ENCODE assay signal across 9 mouse cellular contexts in genomic region chr2:167476200-167476688, GRCm38 (mm10). TPM values are rescaled to one million over a fixed set of nuclear protein-coding genes. Genes with fewer than 3 reads are reported as not detected.
A peak's percentile ranks its signal among the peaks of the same experiment; 100 is the strongest.
DNase-seq lines count a peak whose midpoint lies in the region; ATAC-seq and TF ChIP-seq lines count a peak whose summit lies in the region.
"Had no signal": no experiment of that assay in that cellular context is flagged by ENCODE, and none has a peak within 500 bp of the region (broad histone marks: within the 10 kb centered on the region; RNA-seq: fewer than 3 reads in every experiment).

No protein-coding gene starts in this region.

- no peak for TF ChIP-seq POLR2A in kidney, adult 2 months (IDR thresholded peaks at IDR 0.05; ENCODE audit: low read depth, low read length)

- no peak overlapping the region for H3K4me3 ChIP-seq in kidney, adult 2 months (ENCODE audit: insufficient read depth, low read depth, low read length)
- no peak overlapping the region for H3K4me3 ChIP-seq in limb, embryonic 12.5 days (replicated peaks)
- H3K4me3 ChIP-seq in neural tube, embryonic 13.5 days: no peak overlapping the region
- H3K4me3 ChIP-seq: erythroblast, embryonic 14.5 days had no signal

- intact Hi-C loops in gastrocnemius, postnatal 14 days (cut with DNase I; ENCODE audit: low total_unique reads): no loop called here

- no peak overlapping the region for H3K9ac ChIP-seq in limb, embryonic 12.5 days (replicated peaks)
- H3K9ac ChIP-seq in neural tube, embryonic 13.5 days: peak overlapping the region; percentile 50

- H3K36me3 ChIP-seq in kidney, adult 2 months (ENCODE audit: control insufficient read depth, insufficient read depth, low read length): no peaks in the 10 kb centered on the region; the same call in 1 of the 2 replicates
- H3K36me3 ChIP-seq in limb, embryonic 12.5 days: peaks cover 56% of the 10 kb centered on the region
- peaks cover 55% of the 10 kb centered on the region for H3K36me3 ChIP-seq in neural tube, embryonic 13.5 days

- peaks cover 7% of the 10 kb centered on the region for H3K4me1 ChIP-seq in kidney, adult 2 months (ENCODE audit: control insufficient read depth, insufficient read depth, low read length)
- H3K4me1 ChIP-seq in limb, embryonic 12.5 days (replicated peaks): 0 out of 2 replicates have a peak, but pooled peaks cover 9% of the 10 kb centered on the region
- H3K4me1 ChIP-seq in neural tube, embryonic 13.5 days (replicated peaks): peaks cover 23% of the 10 kb centered on the region

- 19% methylated on average over 7 of the region's 7 CpGs for WGBS in kidney, adult 2 months
- 52% methylated on average over 7 of the region's 7 CpGs for WGBS in limb, embryonic 12.5 days
- WGBS in neural tube, embryonic 13.5 days: 10% methylated on average over 7 of the region's 7 CpGs

- TF ChIP-seq CTCF in kidney, adult 2 months (conservative IDR thresholded peaks at IDR 0.05; ENCODE audit: insufficient read depth, insufficient read length, low read depth, low read length): no peak

- no peaks in the 10 kb centered on the region for H3K9me3 ChIP-seq in limb, embryonic 12.5 days
- no peaks in the 10 kb centered on the region for H3K9me3 ChIP-seq in neural tube, embryonic 13.5 days

- no peak overlapping the region for H3K4me2 ChIP-seq in limb, embryonic 12.5 days
- H3K4me2 ChIP-seq in neural tube, embryonic 13.5 days: peak overlapping the region; percentile 22

- no peak overlapping the region for H3K27ac ChIP-seq in kidney, adult 2 months (ENCODE audit: insufficient read depth, low read depth, low read length)
- H3K27ac ChIP-seq in limb, embryonic 12.5 days: peak overlapping the region; percentile 37; the same call in 1 of the 2 replicates
- peak overlapping the region; percentile 88 for H3K27ac ChIP-seq in neural tube, embryonic 13.5 days (replicated peaks)

- ATAC-seq in frontal cortex, adult (ENCODE audit: low TSS enrichment): peak; percentile 34; the same call in 1 of the 2 replicates
- ATAC-seq in limb, embryonic 12.5 days (ENCODE audit: insufficient number of reproducible peaks, insufficient read depth, low FRiP score, low TSS enrichment, low read depth): peak; percentile 48
- peak; percentile 80 for ATAC-seq in neural tube, embryonic 13.5 days (ENCODE audit: low read depth)

- no peaks in the 10 kb centered on the region for H3K27me3 ChIP-seq in kidney, adult 2 months (replicated peaks; ENCODE audit: control insufficient read depth, insufficient read depth, low read length)
- H3K27me3 ChIP-seq in limb, embryonic 12.5 days: no peaks in the 10 kb centered on the region
- no peaks in the 10 kb centered on the region for H3K27me3 ChIP-seq in neural tube, embryonic 13.5 days

- DNase-seq in frontal cortex, postnatal 25 days (ENCODE audit: low spot score in 2 of 2): no peak
- peak; percentile 88 to 90 for DNase-seq in cerebellum, postnatal 25 days
- DNase-seq in gastrocnemius, postnatal 14 days: peak; percentile 63
- peak; percentile 52 for DNase-seq in kidney, adult 2 months
- no peak for DNase-seq in thymus, adult 18-20 months

RNA-seq across cellular contexts. Expression of gene Rnf114, which starts 16.2 kb away (rescaled TPM):
- 10 to 100 TPM; 15.3 to 15.6 TPM for total RNA-seq in gastrocnemius, postnatal 14 days (2021)
- polyA plus RNA-seq in kidney, adult 2 months (2012; rRNA removed): 97.9 and 98.2 TPM in 2 replicates
- 99.2 and 101 TPM in 2 replicates for polyA plus RNA-seq in limb, embryonic 12.5 days (2016; fragmentation: Nextera tagmentation; extraction: Ambion mirVana)
- polyA plus RNA-seq in neural tube, embryonic 13.5 days (2015; fragmentation: Nextera tagmentation; extraction: Ambion mirVana): 128 TPM in 2 replicates

RNA-seq across cellular contexts. Expression of gene Spata2, which starts 16.4 kb away (rescaled TPM):
- 10 to 100 TPM; 11.6 to 15.7 TPM for total RNA-seq in gastrocnemius, postnatal 14 days (2021)
- polyA plus RNA-seq in kidney, adult 2 months (2012; rRNA removed): 26.5 and 31.5 TPM in 2 replicates
- 14.9 and 15.1 TPM in 2 replicates for polyA plus RNA-seq in limb, embryonic 12.5 days (2016; fragmentation: Nextera tagmentation; extraction: Ambion mirVana)
- 24.1 and 26.9 TPM in 2 replicates for polyA plus RNA-seq in neural tube, embryonic 13.5 days (2015; fragmentation: Nextera tagmentation; extraction: Ambion mirVana)

RNA-seq across cellular contexts. Expression of gene Slc9a8, which starts 54.7 kb away (rescaled TPM):
- total RNA-seq in gastrocnemius, postnatal 14 days (2021): 10 to 100 TPM; 24.5 to 24.6 TPM
- polyA plus RNA-seq in kidney, adult 2 months (2012; rRNA removed): 226 and 357 TPM in 2 replicates
- 24.9 and 27.0 TPM in 2 replicates for polyA plus RNA-seq in limb, embryonic 12.5 days (2016; fragmentation: Nextera tagmentation; extraction: Ambion mirVana)
- 19.5 and 22.1 TPM in 2 replicates for polyA plus RNA-seq in neural tube, embryonic 13.5 days (2015; fragmentation: Nextera tagmentation; extraction: Ambion mirVana)

Comparison
In these comparisons a context has a peak if more than half of its experiments do, and no peak if none do; other contexts are left out.
1. DNase-seq: peak in cerebellum, postnatal 25 days (2 of 2), gastrocnemius, postnatal 14 days (single experiment) and kidney, adult 2 months (single experiment); none in frontal cortex, postnatal 25 days (0 of 2) and thymus, adult 18-20 months (0 of 2).
2. Peak in every context shown above with its lines, with median percentiles within 50 percentile points of each other: ATAC-seq.